Mouse (Mus musculus) left cerebral cortex, adult 2 months (tissue): ENCODE data around the gene Rarb. TPM values are rescaled to one million over a fixed set of nuclear protein-coding genes. Genes with fewer than 3 reads are reported as not detected.

Experiments used
- DNase-seq, 2 experiments: peaks; one replicate each; pipeline ENCODE4 v3.0.0; 2021 to 2022; ENCODE audit warnings: low spot score in 2 of 2, mixed read lengths in 1 of 2; ENCODE audit errors: extremely low spot score in 1 of 2
- H3K27ac ChIP-seq: fragments of 200-600 bp; 2 replicates; pipeline ENCODE4 v1.8.1; 2022
- H3K4me3 ChIP-seq: fragments of 200-600 bp; 2 replicates; pipeline ENCODE4 v1.8.1; 2022
- CTCF ChIP-seq: fragments of 200-600 bp; IDR thresholded peaks from 2 replicates; pipeline ENCODE4 v1.8.1; 2022; ENCODE audit warnings: antibody characterized with exemption, mild to moderate bottlenecking, moderate library complexity
- intact Hi-C: fragments of 180-260 bp; cut with DNase I; formaldehyde crosslinking; loops from one replicate; pipeline ENCODE4 v1.15.1; 2025
- long read RNA-seq, 2 experiments: library from polyadenylated mRNA; stranded (forward); transcript quantifications; one replicate each; pipeline ENCODE4 v2.0.0; 2021; ENCODE audit warnings: borderline mapping rate in 2 of 2
- total RNA-seq, 2 experiments: library from RNA; stranded (reverse); gene quantifications; 2 replicates each; pipeline ENCODE4 v1.2.3; 2021

Rarb gene
- total RNA-seq = 10 to 100 TPM; 10.1 to 16.6 TPM
- long read RNA-seq, experiment 1, transcript Rarb-201 (8 exons, 3,108 nt) = major isoform, 10 of 13 reads
- long read RNA-seq, experiment 1, partial matches to known transcripts = 0 of 13 reads
- long read RNA-seq, experiment 1, other reads (novel, unspliced or antisense) = 3 of 13 reads
- long read RNA-seq, experiment 2, transcript Rarb-201 (8 exons, 3,108 nt) = major isoform, 10 of 14 reads
- long read RNA-seq, experiment 2, partial matches to known transcripts = 0 of 14 reads
- long read RNA-seq, experiment 2, other reads (novel, unspliced or antisense) = 3 of 14 reads

DNA sequence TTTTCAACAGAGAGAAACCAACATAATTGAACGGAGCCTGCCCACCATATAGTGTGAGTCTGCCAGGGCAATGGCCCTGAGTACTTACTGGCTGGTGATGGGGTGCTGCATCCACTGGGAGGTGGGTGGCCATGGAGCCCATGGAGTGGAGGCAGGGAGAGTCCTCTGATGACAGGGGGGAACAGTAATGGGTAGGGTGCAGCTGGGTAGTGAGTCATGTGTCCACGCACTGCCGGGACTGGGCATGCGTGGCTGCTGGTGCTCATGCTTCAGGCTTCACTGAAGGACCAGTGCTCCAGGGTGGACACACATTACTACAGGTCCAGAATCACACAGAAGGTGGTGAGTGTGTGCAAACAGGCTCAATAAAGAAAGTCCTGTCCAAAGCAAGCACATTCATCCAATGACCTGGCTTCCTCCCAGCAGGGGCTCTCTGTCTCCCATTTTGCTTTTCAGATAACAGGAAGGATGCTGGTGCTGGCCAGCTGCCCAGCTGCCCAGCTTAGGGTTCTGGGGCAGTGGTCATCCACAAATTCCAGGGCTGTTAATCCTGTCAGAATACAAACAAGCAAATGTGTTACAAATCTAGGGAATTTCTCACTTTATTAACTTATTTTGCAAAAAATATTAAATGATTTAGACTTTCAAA, at the start of gene Rarb:
Gene Rarb (minus strand): TSS at position 555 of the 649 bp plus-strand sequence.
- no peak for DNase-seq
- Histone ChIP-seq H3K27ac (no peak within 1 kb of the TSS), H3K4me3 (no peak within 1 kb of the TSS)
- intact Hi-C loops = no loop called here
- TF ChIP-seq CTCF = no peak

DNA sequence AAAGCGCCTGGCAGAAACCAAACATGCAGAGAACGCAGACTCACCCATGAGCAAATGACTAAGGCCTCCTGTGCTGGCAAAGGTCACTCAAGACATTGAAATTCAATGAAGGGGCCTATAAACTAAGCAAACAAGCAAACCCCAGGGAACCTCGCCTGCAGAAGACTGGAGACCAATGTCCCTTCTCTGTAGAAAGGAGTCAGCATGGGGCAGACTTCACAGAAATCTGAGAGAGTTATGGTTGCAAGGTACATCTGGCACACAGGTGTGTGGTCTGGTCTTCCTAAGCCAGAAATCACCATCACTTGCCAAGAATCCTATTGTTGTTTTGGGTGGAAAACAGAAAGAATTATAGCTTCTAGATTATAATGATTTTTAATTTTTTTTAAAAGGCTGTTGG, 23.1 kb upstream of the Rarb start:
- TF ChIP-seq CTCF = no peak

DNA sequence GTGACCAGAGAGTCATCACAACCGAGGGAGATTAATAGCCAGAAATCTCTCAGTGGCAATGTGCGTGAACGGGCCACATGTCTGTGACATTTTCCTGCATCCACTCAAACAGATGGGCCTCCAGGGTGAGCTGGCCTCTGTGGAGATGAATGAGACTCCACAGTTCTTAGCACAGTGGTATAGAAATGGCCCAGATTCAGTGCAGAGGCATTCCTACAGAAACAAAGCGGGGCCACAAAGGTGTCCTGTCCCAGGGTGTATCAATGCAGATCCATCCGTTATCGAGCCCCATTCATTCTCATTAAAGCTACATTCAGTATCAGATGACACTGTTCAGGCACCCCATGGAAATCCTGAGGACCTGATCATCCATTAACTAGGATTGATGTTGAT, 22.6 kb upstream of the Rarb start:
- no peak overlapping the region for H3K27ac ChIP-seq
- no peak for TF ChIP-seq CTCF
- intact Hi-C loops = loop anchor here (10.0 kb wide), 1 partner anchor 397 kb away; no protein-coding TSS in a partner anchor
- H3K4me3 ChIP-seq = no peak overlapping the region
- no peak for DNase-seq

More for the DNA sequence above, 23.1 kb upstream of the Rarb start:
- Histone ChIP-seq H3K4me3 (no peak overlapping the region), H3K27ac (no peak overlapping the region)
- intact Hi-C loops = loop anchor here (10.0 kb wide), 1 partner anchor 397 kb away; no protein-coding TSS in a partner anchor
- DNase-seq = no peak

DNA sequence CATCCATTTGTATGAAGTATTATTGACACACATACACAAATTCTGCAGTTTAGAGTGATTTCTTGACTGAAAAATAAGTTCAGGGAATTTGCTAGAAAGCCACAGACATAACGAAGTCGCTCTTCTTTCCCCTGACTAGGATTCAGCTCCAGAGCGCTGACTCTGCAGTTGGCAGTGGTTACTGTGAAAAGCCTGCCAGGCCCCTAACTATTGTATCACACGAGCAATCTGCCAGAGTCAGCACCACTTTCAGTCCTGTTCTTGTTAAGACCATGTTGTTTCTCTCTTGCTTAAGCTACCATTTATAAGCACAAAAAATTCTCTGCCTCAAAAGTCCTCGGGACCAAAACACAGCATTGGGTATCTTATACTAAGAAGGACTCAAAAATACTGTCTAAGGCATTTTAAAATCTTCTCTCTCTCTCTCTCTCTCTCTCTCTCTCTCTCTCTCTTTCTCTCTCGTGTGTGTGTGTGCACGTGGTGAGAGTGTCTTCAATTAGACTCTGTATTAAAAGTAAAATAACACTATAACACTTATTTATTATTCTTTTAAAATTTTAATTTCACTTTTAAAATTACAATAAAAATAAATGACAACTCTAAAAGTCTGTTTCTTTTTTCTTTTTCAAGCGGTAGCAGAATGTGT, 22.1 kb upstream of the Rarb start:
- intact Hi-C loops = loop anchor here (10.0 kb wide), 1 partner anchor 396 kb away; no protein-coding TSS in a partner anchor
- TF ChIP-seq CTCF = no peak
- no peak for DNase-seq

DNA sequence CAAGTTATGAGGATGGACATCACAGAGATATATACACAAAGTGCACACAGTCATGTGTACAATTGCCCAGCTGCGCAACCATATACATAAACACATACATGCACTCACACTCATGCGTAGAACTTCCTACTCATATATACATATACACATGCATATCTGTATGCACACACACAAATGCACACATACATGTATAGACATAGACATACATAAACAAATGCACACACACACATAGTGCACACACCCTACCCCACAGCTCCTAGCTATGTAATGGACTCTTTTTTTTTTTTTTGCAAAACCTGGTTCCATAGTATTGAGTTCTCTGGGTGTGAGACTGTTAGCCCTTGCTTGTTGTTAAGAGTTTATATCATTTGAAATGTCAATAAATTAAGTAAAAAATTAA, 21.2 kb upstream of the Rarb start:
- TF ChIP-seq CTCF = no peak
- Histone ChIP-seq H3K27ac (no peak overlapping the region), H3K4me3 (no peak overlapping the region)
- no peak for DNase-seq
- intact Hi-C loops = loop anchor here (10.0 kb wide), 1 partner anchor 395 kb away; no protein-coding TSS in a partner anchor

More for the DNA sequence above, 22.1 kb upstream of the Rarb start:
- H3K4me3 ChIP-seq = no peak overlapping the region
- H3K27ac ChIP-seq = no peak overlapping the region

DNA sequence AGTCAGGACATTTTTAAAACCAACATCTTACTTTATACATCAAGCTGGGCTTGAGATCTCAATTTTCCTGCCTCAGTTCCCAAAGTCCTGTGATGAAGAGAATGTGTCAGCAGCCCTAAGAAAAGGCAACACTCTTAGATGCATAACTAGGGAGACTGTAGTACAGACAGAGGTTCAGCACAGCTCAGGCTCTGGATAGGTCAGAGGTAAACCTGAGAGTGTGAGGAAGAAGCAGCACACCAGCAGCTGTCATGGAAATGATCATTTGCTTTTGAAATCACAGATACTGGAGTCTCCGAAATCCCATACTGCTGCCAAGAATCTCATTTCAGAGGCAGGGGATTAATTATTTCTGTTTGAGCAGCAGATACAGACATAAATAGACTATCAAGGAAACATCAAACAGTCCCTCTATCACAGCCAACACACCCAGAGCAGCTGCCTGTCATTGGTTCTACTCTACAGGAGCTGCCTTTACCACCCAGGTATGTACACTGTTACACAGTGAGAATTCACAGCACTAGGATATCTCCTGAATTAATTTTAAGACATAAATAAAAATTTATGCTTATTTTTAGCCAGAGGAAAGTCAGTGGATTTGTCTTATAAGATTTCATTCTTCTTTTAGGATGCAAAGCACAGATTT, 3.7 kb downstream of the Rarb start:
- no peak overlapping the region for H3K4me3 ChIP-seq
- H3K27ac ChIP-seq = no peak overlapping the region
- DNase-seq = no peak
- no peak for TF ChIP-seq CTCF
- intact Hi-C loops = no loop called here

DNA sequence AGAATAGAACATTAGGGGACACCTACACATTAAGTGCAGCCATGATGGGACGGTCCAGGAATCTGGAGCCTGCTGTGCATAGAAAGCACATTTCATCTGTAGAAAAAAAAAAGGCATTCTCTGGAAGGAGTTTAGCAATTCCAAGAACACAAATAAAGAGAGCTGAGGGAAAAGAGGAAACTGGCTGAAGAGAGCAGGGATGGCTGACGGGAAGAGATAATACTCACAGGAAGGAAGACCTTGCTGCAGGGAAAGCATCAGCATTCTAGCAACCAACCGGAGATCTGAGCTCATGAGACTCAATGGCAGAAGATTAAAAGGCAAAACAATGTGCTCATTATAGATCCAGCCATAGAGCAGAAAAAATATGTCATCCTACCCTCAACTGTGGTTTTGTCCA, 12.8 kb downstream of the Rarb start:
- intact Hi-C loops = no loop called here
- H3K27ac ChIP-seq = no peak overlapping the region
- DNase-seq = no peak
- H3K4me3 ChIP-seq = no peak overlapping the region
- no peak for TF ChIP-seq CTCF

DNA sequence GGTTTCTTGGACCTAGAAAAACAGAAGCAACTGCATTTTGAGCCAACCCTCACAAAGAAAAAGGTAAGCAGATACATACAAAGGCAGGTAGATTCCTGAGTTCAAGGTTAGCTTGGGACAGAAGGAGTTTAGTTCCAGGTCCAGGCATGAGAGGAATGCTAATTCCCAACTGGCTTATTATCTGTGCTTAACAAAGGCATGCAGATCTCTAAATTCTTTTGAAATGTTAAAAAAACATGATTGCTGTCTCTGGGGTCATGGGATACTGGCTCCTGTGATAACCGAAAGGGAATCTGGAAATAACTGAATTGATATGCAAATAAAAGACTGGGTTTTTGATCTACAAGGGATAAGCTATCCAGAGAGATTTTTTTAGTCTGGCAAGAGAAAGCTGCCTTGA, 28.8 kb downstream of the Rarb start:
- no peak for DNase-seq
- TF ChIP-seq CTCF = no peak
- no peak overlapping the region for H3K4me3 ChIP-seq
- intact Hi-C loops = no loop called here
- H3K27ac ChIP-seq = no peak overlapping the region

DNA sequence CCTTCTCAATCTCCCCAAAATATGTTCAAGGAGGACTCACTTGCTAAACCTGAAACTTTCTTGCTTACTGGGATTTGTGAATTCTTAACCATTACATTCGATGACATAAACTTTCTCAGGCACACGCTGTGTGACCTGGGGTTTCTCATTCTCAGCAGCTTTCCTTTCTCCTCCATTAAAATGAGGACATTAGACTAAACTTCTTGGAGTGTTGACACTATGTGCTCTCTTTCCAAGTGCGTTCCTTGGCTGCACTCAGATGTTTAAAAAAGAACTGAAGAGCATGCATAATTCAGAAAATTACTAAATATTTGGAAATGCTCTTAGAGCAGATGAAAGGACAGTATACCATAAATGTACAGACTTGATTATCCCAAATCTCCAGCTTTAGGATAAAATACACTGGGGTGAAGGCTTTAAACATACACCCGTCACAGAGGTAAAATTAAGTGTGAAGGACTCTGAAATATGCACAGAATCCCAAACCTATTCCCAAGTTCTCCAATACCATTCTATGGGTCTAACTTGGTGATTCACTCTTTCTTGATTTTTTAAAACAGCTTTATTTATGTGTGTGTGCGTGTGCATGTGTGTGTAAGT, 36.9 kb downstream of the Rarb start:
- intact Hi-C loops = no loop called here
- Histone ChIP-seq H3K4me3 (no peak overlapping the region), H3K27ac (no peak overlapping the region)
- DNase-seq = no peak
- no peak for TF ChIP-seq CTCF

DNA sequence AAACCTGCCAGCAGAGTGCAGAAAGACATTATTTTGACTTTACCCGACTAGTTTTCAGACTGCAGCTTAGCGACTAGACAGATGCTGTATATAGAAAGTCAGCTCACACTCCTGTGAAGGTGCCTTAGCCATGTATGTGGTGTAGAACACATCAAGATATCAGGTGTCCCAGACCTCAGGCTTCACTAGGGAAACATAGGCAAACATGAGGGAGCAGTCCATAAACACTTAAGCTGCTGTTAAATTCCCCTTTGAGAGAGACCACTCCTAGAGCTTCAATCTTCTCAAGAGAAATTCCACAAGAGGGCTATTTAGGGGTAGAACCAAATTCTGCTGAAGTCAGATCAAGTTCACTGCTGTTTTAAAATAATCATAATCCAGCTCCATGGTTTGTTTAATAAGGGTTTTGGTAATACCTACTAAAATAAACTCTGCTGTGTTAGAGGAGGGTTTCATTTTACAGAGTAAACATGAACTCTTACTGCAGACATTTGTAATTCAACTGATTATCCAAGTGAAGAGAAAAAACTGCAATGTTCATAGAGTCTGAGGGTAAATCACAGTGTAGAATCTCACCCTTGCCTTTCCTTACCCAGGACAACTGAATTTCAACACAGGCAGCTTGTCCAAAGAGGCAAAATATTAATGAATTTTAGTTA, 42.1 kb downstream of the Rarb start:
- intact Hi-C loops = no loop called here
- no peak for DNase-seq
- no peak for TF ChIP-seq CTCF
- no peak overlapping the region for H3K4me3 ChIP-seq
- no peak overlapping the region for H3K27ac ChIP-seq

DNA sequence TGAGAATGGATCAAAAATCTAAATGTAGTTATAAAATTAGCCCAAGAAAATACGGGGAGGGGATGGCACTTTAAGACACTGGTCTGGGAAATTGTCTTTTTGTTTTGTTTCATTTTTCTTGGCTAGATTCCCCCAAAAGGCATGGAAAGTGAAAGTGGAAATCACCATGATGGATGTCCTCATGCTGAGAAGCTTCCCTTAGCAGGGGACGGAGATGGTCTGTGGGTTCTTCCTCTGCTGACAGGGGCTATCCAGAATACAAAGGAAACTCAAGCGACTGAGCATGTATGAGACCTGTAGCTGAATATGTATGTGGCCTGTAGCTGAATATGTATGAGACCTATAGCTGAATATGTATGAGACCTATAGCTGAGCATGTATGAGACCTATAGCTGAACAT, 46.0 kb downstream of the Rarb start:
- Histone ChIP-seq H3K27ac (no peak overlapping the region), H3K4me3 (no peak overlapping the region)
- DNase-seq = no peak
- TF ChIP-seq CTCF = no peak
- intact Hi-C loops = no loop called here
